Mouse (Mus musculus): Measurements from ENCODE around the gene B3gnt4.
"Not testable (repeated sequence)": the region's sequence is repeated elsewhere in the genome, so short reads cannot be mapped to it uniquely, and the experiment has no call there.

Gene B3gnt4

GRCm38 (mm10) chr5:123510160-123510559 lies at the start of gene B3gnt4:
TSS of gene B3gnt4 (plus strand) at chr5:123510460.
- no peak for DNase-seq (ENCODE audit: low read depth, low spot score)

DNA sequence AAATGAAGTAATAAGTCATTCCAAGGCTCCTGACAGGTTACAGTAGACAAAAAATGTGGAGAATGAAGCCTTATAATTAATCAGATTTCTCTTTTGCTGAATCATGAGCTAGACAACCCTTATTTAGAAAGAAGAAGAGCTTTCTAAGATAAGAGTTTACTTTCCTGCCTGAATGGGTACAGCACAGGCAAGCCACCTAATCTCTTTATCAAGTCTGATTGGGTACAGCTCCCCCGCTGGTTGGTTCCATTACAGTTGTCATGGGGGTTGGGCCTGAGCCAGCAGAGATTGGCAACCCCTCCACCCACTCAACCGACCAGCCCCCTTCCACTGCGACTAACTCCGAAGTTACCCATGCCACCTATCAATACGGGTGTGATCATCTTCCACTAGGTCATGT lies 48.8 kb upstream of the B3gnt4 start:
- peak; percentile 14 for DNase-seq (ENCODE audit: low read depth, low spot score)

DNA sequence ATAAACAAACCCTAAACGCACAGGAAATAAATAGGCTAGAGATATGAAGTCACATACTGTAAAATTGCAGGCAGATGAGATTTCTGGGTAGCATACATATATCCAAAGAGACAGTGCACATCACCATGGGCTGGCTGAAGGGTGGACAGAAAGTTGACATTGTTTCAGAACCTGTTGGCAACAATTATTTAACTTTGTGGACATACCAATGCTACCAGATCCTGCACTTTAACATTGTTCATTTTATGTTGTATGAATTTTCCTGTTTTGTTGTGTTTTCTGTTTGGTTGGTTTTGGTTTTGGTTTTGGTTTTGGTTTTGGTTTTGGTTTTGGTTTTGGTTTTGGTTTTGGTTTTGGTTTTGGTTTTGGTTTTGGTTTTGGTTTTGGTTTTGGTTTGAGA lies 45.6 kb upstream of the B3gnt4 start:
- DNase-seq (ENCODE audit: low read depth, low spot score), result no peak

DNA sequence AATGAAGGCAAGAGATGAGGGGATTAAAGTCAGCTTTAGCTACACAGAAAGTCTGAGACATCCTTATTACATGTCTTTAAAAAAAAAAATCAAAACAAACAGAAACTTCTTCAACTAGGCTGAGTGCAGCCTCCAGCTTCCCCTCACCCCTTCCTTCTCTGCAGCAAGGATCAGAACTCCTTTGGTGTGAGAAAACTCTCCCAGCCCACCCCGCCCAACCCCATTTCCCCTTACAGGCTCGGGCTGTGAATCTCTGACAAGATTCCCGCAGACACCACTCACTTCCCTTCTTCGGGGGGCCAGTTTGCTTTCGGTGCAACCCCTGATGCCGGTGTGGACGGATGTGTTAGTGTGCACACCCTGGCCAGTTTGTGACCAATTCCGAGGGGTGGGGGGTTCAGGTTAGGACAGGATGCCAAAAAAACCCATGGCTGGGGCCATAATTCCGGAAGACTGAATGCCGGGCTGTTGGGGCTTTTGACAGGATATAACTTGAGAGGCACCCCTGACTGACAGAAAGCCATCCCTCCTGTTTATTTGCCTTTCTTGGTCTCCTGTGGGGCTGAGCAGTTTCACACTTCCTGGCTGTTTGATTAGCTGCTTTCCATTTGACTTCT lies 39.4 kb upstream of the B3gnt4 start:
- no peak for DNase-seq (ENCODE audit: low read depth, low spot score)

- no peak for DNase-seq (ENCODE audit: low read depth, low spot score)
These were observed 36.4 kb upstream of the B3gnt4 start for GRCm38 (mm10) chr5:123473817-123474216.

- DNase-seq (ENCODE audit: low read depth, low spot score), result no peak
These were observed 22.4 kb upstream of the B3gnt4 start for GRCm38 (mm10) chr5:123487659-123488395.

DNA sequence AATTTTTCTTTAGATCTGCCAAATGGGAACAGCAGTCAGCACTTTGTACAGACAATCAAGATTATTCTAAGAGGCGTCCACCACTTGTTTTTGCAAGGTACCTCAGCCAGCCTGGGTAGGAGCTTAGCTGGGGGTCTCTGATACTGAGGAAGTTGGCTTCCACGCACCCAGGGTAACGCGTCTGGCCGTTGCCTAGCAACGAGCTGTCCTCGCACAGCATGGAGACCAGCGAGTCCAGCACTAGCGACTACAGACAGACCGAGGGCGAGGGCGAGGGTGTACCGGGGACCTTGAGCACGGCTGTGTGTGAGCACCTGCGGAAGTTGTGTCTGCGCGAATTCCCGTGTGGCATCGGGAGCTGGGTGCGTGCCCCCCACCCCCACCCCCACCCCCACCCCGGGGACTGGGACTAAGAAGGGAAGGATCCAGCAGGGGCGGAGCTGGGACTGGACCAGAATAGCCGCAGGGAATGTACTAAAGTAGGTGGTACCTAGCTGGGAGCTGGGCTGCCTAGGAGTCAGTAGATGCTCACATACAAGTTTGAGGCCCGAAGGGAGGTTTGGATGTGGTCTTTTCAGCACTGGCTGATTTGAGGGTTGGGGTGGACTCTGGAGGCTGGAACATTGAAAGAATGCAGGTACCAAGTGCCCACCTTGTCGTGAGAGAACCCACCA lies 21.0 kb upstream of the B3gnt4 start, which contains the start of the genes Lrrc43 and Il31:
TSS of gene Lrrc43 (plus strand) at position 194 of the 674 bp plus-strand sequence.
TSS of gene Il31 (minus strand) at position 378 of the 674 bp plus-strand sequence.
- DNase-seq (ENCODE audit: low read depth, low spot score), result no peak

GRCm38 (mm10) chr5:123489935-123490334 lies 20.3 kb upstream of the B3gnt4 start:
- DNase-seq (ENCODE audit: low read depth, low spot score), result no peak

DNA sequence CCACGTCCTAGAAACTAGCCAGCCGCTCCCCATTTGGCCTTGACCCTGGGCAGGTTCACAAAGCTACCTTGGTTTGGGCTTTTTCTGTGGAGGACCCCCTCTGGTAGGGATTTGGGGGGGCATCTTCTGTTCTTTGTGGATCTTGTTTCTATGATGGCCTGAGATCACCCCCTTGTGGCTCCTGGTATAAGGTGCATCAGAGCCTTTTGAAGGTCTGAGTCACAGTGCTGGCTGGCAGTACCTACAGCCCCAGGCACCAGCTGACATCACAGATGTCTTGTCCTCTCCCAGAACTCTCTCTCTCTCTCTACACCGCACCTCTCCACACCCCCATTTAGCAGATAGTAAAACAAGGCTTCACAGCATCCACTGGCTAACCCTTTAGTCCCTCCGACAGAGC lies 10.5 kb upstream of the B3gnt4 start:
- peak; percentile 48 for DNase-seq (ENCODE audit: low read depth, low spot score)

GRCm38 (mm10) chr5:123501973-123502372 lies 8.3 kb upstream of the B3gnt4 start:
- DNase-seq (ENCODE audit: low read depth, low spot score), result no peak

- peak; percentile 94 for DNase-seq (ENCODE audit: low read depth, low spot score)
These were observed 2.1 kb upstream of the B3gnt4 start for GRCm38 (mm10) chr5:123507936-123508723.

DNA sequence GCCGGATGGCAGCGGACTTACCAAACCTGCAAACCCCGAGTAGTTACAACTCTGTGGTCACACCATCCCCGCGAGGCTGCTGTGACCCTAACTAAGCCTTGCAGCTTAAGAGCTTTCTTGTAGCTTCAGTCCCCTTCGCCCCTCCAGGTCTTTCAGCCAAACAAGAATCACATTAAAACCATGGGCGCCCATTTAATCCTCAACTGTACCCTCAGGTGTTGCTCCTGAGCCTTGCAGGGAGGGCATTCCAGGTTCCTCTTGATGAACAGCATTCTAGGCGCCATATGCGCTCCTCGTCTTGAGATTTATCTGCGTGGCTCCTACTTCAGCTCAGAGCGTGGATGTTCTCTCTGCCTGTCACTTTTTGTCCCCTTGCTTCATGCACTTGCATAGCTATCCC lies 1.3 kb upstream of the B3gnt4 start:
- no peak for DNase-seq (ENCODE audit: low read depth, low spot score)

DNA sequence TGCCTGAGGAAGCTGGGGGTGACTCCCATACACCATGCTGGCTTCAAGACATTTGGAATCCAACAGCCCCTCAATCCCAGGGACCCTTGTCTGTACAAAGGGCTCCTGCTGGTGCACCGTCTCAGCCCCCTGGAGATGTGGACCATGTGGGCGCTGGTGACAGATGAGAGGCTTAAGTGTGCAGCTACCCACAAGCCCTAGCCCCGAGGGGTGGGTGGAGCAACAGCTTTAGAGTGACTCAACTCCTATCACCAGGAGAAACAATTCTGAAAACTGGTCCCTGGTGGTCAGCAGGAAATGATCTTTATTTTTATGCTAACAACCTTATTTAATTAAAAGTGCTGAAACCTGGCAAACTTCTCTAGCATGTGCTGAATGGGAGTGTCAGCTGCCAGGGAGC lies 1.2 kb downstream of the B3gnt4 start:
- not testable (repeated sequence) for DNase-seq (ENCODE audit: low read depth, low spot score)

DNA sequence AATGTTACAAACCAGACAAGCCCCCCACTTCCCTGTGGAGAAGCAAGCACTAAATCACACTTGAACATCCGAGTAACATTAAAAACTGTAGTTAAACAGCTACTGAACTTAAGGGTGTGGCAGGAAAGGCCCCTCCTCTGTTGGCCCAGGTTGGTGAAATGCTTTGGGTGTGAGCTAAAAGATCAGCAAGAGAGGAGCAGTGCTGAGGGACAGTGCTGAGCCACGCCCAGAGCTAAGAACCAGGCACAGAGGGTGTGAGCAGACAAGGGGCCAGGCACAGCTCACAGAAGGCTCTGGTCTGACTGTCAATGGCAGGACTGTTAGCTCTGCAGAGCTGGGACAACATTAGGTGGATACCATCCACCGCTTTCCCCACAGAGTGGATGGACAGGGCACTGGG lies 1.8 kb downstream of the B3gnt4 start:
- DNase-seq (ENCODE audit: low read depth, low spot score), result peak; percentile 62

- DNase-seq (ENCODE audit: low read depth, low spot score), result no peak
These were observed 4.6 kb downstream of the B3gnt4 start for GRCm38 (mm10) chr5:123514871-123515270.

GRCm38 (mm10) chr5:123520666-123521065 lies 10.4 kb downstream of the B3gnt4 start:
- DNase-seq (ENCODE audit: low read depth, low spot score), result no peak

- DNase-seq (ENCODE audit: low read depth, low spot score), result no peak
These were observed 11.4 kb downstream of the B3gnt4 start for GRCm38 (mm10) chr5:123521621-123522020.

- no peak for DNase-seq (ENCODE audit: low read depth, low spot score)
These were observed 11.9 kb downstream of the B3gnt4 start for GRCm38 (mm10) chr5:123522166-123522565.

DNA sequence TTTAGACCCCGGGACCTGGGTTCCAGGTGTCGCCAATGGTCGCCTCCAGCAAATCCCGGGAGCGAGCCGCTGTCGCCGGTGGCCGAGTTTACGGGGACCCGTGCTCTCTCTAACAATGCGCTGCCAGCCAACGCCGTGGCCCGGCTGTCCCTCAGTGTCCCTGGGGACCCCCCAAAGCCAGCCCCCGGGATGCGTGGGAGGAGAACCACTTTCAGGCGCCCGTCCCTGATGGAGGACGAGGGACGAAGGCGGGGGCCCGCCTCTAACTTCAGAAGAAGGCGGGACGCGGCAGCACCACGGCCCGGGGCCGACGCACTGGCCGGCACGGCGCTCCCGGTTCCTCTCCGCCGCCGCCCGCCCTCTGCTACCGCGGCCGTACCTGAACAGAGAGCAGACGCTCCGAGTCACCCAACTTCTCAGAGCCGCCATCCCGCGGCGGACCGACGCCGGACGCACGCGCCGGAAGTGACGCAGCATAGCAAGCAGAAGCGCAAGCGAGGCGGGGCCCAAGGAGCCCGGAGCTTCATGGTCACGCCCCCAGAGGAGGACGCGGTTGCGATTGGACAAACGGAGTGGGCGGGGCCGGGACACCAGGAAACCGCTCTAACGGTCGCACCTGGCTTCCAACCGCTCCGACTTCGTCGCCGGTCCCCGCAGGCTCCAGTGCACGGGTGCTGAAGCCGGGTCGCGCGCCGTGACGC lies 13.6 kb downstream of the B3gnt4 start, which contains the start of gene Diablo:
TSS of gene Diablo (minus strand) at position 485 of the 701 bp plus-strand sequence.
- peak; percentile 98 for DNase-seq (ENCODE audit: low read depth, low spot score)

DNA sequence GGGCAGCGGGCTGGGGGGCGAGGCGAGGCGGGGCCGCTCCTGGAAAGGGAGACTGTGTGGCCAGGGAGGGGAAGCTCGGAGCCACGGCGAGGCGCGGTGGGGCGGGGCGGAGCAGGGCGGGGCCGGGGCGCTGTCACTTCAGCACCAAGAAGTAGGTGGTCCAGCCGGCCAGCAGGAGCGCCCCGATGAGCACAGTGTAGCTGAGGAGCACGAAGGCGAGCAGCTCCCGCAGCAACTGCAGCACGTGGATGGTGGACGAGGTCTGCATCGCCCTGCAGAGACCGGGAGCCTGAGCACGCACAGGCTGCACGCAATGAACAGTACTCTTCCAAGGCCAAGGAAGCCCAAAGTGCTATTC lies 14.1 kb downstream of the B3gnt4 start:
- DNase-seq (ENCODE audit: low read depth, low spot score), result no peak

- DNase-seq (ENCODE audit: low read depth, low spot score), result peak; percentile 34
These were observed 15.0 kb downstream of the B3gnt4 start, which contains the start of gene Gm49027 for GRCm38 (mm10) chr5:123525281-123525680. TSS of gene Gm49027 (minus strand) at chr5:123525488.

All from ES-CJ7 (cell line).